Mouse (Mus musculus): ENCODE results near the gene Eipr1. TPM values are rescaled to one million over a fixed set of nuclear protein-coding genes. Genes with fewer than 3 reads are reported as not detected.

Gene Eipr1
- total RNA-seq, 4 experiments from 2014 or later, result 6.5 to 8.3 (median 7.5) TPM

DNA sequence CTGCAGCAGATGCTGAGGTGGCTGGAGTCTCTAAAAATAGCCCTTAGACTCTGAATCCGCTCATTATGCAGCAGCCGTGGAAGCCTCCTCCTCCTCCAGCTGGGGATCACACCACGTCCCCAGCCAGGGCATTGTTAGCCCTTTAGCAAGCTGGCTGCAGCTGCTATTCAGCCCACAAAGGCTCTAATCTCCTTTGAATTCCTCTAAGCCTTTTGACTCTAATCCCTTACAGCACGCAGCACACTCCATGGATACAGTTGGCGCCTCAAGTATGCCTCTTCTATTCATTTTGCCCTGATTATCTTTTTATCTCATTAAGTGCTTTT is 65.8 kb downstream of the Eipr1 start:
- no peak for DNase-seq (ENCODE audit: low spot score in 2 of 2)

- no peak for DNase-seq (ENCODE audit: low spot score in 2 of 2)
Observed at GRCm38 (mm10) chr12:28817891-28818290, 66.3 kb downstream of the Eipr1 start.

DNA sequence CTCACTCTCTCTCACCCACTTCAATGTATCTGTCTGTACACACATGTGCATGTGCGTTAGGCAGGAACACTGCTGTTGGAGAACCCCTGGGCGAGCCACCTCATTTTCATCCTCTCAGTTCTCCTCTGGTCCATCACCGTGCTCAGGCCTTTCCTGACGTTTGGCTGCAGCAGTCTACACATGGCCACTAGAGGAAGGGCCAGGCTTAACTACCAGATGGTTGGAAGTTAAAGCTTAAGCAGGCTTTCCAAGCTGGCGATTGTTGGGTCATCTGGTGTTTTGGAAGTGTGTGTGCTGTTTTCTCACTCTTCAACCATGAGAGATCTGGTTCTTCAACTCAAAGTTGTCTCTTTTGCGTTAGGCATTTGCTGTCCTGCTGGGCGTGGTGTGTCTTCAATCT is 71.9 kb downstream of the Eipr1 start:
- DNase-seq (ENCODE audit: low spot score in 2 of 2), result no peak

- no peak for DNase-seq (ENCODE audit: low spot score in 2 of 2)
Observed at GRCm38 (mm10) chr12:28829502-28829901, 77.9 kb downstream of the Eipr1 start.

GRCm38 (mm10) chr12:28830471-28830870 is 78.9 kb downstream of the Eipr1 start:
- DNase-seq (ENCODE audit: low spot score in 2 of 2), result no peak

GRCm38 (mm10) chr12:28831066-28831733 is 79.6 kb downstream of the Eipr1 start:
- DNase-seq (ENCODE audit: low spot score in 2 of 2), result no peak

- DNase-seq (ENCODE audit: low spot score in 2 of 2), result no peak
Observed at GRCm38 (mm10) chr12:28834266-28834665, 82.7 kb downstream of the Eipr1 start.

DNA sequence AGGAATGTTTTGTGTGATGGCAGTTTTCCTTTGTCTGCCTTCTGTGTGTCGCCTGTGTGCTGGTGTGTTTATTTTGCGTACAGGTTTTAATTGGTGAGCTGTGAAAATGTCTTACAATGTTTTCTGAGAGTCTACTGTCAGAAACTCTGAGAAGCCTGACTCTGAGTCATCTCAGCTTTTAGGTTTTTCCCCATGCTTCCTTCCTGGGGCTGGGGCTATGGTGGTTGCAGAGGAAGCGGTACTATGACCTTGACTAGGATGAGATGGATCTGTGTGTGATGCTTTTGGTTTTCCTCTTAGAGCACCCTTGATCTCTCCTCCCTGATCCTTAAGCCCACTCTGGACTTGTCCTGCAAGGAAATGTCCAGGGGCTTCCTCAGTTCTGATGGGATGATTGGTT is 84.1 kb downstream of the Eipr1 start:
- no peak for DNase-seq (ENCODE audit: low spot score in 2 of 2)

DNA sequence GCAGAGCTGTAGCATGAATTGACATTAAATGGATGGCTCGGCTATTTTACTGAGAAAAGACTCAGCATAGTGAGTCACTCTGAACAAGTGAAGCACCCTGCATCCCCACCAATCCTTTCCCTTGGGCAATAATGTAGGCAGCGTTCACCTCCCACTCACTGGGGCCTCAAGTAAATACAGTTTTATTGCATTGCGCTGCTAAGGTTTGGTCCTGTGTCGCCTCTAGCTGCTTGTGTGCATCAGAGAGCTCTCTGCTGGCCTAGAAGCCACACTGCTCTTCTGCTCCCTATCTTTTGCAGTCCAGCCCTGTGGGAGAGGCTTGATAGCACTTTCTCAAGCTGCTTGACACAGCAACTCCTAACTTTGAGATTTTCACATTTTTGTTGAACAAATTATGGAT is 86.7 kb downstream of the Eipr1 start:
- DNase-seq (ENCODE audit: low spot score in 2 of 2), result no peak

DNA sequence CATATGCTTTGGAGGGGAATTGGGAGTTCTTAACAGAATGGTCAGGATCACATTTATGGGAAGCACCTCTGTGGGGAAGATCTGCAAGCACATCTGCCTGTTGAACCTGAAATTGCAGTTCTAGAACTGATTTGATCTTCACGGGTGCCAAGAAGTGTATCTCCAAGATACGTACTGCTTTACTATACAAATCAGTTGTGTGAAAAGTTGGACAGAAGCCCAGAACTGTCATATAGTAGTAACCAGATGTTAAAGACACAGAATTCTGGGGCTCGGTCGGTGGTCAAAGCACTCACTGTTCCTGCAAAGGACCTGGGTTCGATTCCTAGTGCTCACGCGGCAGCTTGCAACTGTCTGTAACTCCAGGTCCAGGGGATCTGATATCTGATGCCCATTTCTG is 87.4 kb downstream of the Eipr1 start:
- no peak for DNase-seq (ENCODE audit: low spot score in 2 of 2)

- DNase-seq (ENCODE audit: low spot score in 2 of 2), result no peak
Observed at GRCm38 (mm10) chr12:28841179-28841698, 89.6 kb downstream of the Eipr1 start.

GRCm38 (mm10) chr12:28845811-28846210 is 94.2 kb downstream of the Eipr1 start:
- no peak for DNase-seq (ENCODE audit: low spot score in 2 of 2)

DNA sequence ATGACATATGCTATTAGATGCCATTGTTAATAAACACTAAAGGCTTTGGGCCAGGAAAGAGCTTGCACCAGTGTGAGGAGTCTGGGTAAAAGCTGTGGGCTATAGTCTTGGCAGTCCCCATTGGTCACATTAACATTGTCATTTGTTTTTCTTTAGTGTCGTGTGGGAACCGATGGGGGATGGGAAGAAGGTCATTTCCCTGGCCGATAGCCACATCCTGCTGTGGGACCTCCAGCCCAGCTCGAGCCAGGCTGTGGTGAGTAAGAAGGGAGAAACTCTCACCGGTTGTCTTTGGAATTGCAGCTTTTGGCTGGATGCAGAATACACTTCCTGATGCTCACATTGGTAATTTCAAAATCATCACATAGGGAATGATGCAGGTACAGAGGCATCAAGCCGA is 95.8 kb downstream of the Eipr1 start:
- no peak for DNase-seq (ENCODE audit: low spot score in 2 of 2)

DNA sequence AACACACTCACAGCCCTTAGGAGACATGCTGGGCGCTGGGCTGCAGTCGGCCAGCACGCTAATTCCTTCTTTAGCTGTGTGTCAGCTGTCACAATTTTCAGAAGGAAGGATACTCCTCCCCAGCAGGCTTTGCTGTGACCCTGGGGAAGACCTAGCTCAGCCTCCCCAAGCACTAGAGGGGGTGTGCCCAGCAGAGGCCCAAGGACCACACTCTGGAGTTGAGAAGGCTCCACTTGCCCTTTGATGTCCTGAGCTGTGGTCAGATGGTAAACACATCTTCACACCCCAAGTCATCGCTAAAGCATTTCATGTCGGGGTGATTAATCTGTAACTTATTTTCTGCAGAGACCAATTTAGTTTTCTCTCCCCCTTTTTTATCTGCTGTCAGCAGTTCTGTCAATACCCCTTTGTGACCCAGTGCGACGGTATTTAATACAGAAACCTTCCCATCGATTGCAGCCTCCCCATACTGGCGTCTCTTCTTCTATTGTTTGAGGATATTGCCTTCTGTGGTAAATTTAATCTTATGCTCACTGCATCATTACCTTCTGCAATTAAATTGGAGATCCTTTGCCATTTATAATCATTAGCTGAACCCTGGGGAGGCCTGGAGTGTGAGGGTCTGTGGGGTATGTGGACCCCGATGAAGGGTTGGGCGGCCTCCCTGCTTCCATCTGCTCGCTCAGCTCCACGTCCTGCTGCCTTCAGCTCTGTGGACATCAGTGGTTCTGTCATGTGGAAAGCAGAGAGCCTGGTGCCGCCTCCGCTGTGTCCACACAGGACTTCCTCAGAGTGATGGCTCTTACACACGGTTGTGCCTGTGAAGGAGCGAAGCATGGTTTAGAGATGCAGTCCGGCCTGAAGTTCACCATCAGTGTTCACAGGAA is 97.4 kb downstream of the Eipr1 start:
- no peak for DNase-seq (ENCODE audit: low spot score in 2 of 2)

DNA sequence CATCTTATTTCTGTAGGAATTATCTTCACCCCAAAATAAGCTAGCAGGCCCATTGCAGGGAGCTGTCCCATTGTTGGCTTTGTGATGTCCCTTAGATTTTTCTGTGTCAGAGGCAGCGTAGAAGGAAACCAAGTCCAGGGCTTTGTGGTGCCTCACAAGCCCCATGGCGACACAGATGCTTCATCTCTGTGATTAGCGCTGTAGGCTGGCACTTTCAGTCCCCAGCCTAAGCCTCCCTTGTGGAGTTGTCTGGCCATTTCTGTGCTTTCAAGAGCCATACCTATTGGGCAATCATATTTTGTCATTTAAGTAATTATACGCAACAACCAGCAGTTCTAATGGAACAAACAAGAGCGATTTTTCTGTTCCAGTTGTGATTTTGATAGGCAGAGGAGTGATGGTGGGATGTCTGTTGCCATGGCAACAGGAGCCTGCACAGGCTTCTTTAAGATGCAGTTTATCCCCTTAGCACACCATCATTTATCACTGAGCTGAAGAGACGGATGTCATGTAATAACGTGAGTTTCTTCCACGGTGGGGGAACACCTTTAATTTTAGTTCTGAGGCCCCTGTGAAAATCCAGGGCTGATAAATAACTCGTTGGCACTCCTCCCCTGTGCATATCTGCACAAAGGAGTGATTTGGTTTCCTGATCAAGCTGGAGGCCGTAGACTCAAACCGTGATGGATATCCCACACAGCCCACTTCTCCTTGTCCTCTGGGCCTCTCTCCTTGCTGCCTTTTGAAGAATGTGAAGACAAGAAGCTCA is 108.1 kb downstream of the Eipr1 start:
- DNase-seq (ENCODE audit: low spot score in 2 of 2), result no peak

GRCm38 (mm10) chr12:28860264-28860560 is 108.6 kb downstream of the Eipr1 start:
- no peak for DNase-seq (ENCODE audit: low spot score in 2 of 2)

GRCm38 (mm10) chr12:28863260-28863659 is 111.7 kb downstream of the Eipr1 start:
- DNase-seq (ENCODE audit: low spot score in 2 of 2), result no peak

DNA sequence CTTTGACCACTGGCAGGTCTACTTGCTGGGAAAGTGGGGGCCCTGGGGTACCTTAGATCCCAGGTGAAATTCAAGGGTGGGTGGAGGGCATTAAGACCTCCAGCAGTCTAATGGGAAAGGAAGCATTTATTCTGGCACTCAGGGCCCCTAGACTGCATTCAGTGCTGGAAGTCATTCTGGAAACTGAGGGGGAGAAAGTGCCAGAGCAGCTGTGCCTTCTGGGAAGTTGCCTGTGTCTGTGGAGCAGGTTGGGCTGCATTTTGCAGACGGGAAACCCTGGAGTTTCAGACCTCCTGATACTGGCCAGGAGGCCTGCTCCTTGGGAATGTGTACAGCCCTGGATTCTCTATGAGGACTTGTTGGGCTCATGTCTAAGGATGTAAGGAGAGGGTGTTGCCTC is 114.5 kb downstream of the Eipr1 start:
- no peak for DNase-seq (ENCODE audit: low spot score in 2 of 2)

- no peak for DNase-seq (ENCODE audit: low spot score in 2 of 2)
Observed at GRCm38 (mm10) chr12:28868794-28869193, 117.2 kb downstream of the Eipr1 start.

GRCm38 (mm10) chr12:28872271-28872670 is 120.7 kb downstream of the Eipr1 start:
- DNase-seq (ENCODE audit: low spot score in 2 of 2), result no peak

DNA sequence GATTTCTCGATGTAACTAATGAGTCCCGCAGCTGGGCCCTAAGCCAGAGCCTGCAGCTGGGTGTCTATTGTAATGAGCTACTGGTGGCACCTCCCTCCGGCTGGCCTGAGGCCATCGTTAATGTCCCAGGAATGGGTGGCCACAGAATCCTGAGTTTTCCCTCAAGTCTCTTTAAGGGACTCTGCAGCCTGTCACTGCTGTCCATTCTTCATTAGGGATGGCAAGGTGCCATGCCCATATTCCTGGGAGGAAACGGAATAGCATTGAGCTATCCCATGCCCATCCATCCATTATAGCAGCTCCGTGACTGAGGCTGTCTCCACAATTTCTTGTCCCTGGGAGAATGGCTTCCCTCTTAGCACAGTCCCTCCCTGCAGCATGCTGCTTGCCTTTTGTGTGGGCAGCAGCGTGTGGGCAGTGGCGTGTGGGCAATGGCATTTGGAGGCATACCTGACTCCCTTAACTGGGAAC is 123.2 kb downstream of the Eipr1 start:
- no peak for DNase-seq (ENCODE audit: low spot score in 2 of 2)

DNA sequence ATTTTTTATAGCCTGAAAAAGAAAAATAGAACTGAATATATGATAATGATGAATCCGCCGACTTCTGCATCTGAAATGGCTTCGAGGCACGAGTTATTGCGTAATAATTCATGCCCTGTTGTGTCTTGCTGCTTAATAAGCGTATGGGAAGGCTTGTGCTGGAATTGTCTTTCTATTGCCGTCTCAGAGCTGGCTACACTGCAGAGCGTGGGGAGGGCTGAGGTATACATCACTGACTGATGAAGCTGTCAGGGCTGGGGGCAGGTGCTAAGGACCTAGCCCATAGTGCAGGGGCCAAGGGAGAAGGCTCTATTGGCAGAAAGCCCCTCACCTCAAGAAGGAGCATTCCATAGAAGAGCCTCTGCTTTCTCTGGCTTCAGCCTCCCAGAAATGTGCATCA is 123.9 kb downstream of the Eipr1 start:
- DNase-seq (ENCODE audit: low spot score in 2 of 2), result no peak
